Mouse (Mus musculus): ENCODE data around the gene Lyz1.
"Not testable (repeated sequence)": the region's sequence is repeated elsewhere in the genome, so short reads cannot be mapped to it uniquely, and the experiment has no call there.

The Lyz1 gene

GRCm38 (mm10) chr10:117292671-117293070, at the start of gene Lyz1:
Lyz1 (minus strand) TSS chr10:117292868.
- no peak for DNase-seq (ENCODE audit: low spot score)

GRCm38 (mm10) chr10:117342406-117342805, 49.7 kb upstream of the Lyz1 start:
- no peak for DNase-seq (ENCODE audit: low spot score)

- no peak for DNase-seq (ENCODE audit: low spot score)
These were observed 48.4 kb upstream of the Lyz1 start for GRCm38 (mm10) chr10:117341029-117341428.

DNA sequence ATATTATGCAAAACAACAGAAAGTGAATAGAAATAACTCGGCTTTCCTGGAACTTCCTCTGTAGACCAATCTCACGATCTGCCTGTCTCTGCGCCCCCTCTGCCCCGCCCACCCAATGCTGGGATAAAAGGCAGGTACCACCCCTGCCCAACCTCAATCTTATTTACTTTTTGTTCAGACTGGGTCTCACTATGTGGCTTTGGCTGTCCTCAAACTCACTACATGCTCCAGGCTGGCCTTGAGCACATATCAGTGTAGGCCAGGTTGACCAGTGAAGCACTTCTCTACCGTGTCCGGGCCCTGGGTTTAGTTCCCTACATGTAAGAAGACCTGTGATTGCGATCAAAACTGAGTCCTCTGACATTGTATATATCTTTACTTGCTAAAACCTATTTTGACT, 46.6 kb upstream of the Lyz1 start:
- no peak for DNase-seq (ENCODE audit: low spot score)

- no peak for DNase-seq (ENCODE audit: low spot score)
These were observed 45.3 kb upstream of the Lyz1 start for GRCm38 (mm10) chr10:117337946-117338345.

- DNase-seq (ENCODE audit: low spot score): no peak
These were observed 43.0 kb upstream of the Lyz1 start for GRCm38 (mm10) chr10:117335649-117336048.

DNA sequence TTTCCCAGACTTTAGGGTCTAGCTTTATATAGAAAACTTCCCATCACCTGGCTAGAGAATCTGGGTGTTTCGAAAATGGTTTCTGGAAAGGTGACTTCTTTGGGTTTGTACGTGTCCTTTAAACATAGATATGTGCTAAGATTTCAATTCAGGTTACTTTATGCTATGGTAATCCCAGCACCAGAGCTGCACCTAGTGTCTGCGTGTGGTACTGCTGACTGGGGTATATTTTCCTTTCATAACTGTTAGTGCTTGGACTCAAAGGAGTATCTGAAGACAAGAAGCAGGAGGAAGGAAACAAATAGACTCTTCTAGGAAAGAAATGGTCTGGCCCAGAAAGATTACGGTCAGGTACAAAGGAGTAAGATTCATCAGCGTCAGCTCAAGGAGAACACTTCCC, 37.9 kb upstream of the Lyz1 start:
- no peak for DNase-seq (ENCODE audit: low spot score)

GRCm38 (mm10) chr10:117323782-117324181, 31.1 kb upstream of the Lyz1 start:
- no peak for DNase-seq (ENCODE audit: low spot score)

- no peak for DNase-seq (ENCODE audit: low spot score)
These were observed 30.0 kb upstream of the Lyz1 start for GRCm38 (mm10) chr10:117322630-117323029.

DNA sequence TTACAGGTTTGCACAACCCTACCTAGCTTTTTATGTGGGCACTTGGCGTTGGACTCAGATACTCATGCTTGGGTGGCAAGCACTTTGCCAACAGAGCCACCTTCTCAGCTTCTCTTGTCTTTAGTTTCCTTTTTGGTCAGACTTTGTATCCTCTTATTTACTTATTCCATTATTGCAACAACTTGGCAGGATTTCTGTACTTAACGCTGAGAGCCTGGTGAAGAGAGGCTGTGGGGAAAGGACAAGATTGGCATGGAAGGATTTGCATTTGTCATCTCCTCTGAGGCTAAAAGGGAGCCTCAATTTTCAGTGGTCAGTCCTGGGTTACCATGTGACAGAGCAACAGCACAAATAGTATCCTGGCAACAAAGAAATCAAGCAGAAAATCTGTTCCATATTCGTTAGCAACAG, 27.9 kb upstream of the Lyz1 start:
- DNase-seq (ENCODE audit: low spot score): no peak

GRCm38 (mm10) chr10:117316391-117316790, 23.7 kb upstream of the Lyz1 start:
- no peak for DNase-seq (ENCODE audit: low spot score)

DNA sequence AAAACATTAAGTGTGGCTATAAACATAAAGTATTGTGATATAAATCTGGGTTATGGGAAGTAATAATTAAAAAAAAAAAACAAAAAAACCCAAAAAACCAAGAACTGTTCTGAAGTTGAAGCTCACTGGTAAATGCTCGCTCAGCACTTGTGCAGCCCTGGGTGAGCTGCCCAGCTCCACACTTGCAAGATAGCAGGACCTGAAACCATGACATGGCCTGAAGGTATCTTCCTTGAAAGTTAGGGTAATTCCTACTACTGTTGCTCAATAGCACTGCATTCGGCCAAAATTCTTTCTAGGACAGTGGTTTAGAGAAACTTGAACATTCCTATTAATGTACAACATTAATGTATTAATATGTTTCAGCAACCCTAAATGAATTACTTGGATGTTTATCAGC, 20.5 kb upstream of the Lyz1 start:
- DNase-seq (ENCODE audit: low spot score): no peak

DNA sequence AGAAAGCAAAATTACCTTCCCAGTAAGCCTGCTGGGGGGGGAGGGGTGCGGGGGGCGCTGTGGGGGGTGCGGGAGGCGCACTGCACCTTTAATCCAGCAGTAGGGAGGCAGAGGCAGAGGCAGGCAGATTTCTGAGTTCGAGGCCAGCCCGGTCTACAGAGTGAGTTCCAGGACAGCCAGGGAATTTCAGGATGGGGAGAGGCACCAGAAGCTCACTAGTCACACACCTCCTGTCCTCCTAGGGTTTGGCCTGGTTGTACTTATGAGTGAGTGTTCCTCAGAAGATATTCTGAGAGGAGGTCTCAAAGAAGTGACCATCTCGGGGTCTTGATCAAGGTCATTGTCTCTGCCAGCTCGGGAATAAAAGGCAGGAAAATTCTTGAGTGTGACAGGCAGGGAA, 19.5 kb upstream of the Lyz1 start:
- no peak for DNase-seq (ENCODE audit: low spot score)

GRCm38 (mm10) chr10:117304371-117304770, 11.7 kb upstream of the Lyz1 start:
- no peak for DNase-seq (ENCODE audit: low spot score)

GRCm38 (mm10) chr10:117301688-117302087, 9.0 kb upstream of the Lyz1 start:
- DNase-seq (ENCODE audit: low spot score): no peak

DNA sequence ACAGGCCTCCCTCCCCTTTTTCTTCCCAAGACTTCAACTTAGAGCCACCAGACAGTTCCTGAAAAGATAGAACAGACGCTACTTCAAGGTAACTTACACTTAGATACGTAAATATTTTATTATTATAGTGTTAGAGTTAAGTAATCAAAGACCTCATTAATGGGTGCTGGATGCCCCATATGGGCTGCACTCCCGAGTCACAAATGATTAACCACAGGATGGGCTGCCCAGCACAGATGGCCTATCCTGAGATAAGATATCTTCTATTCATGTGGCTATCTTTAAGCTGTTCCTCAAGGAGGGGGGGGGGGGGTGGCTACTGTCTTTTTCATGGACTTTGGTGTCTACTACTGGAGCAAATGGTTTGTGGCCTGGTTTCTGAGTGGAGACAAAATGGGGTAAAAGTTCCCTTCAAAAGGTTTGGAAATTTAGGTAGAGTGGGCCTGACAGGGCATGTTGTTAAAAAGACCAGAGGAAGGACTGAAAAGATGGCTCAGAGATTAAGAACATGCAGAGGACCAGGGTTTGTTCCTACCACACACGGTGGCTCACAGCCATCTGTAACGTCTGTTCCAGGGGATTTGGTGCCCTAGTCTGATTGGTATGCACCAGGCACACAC, 7.3 kb upstream of the Lyz1 start:
- no peak for DNase-seq (ENCODE audit: low spot score)

DNA sequence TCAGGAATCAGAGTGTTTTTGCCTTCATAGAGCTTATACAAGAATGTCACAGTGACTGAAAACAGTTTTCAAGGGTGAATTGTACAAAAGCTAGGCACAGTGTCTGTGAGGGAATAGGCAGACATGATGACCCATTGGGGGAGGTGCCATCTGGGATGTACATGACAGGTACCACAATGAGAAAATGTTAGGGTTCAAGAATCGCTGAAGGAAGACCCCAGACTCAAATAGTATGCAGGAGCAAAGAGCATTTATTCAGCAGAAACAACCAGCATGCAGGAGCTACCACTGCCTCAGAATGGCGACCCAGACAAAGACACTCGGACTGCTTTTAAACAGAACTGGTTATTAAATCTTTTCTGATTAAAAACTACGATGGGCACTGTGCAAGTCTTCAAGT, 6.4 kb upstream of the Lyz1 start:
- DNase-seq (ENCODE audit: low spot score): no peak

GRCm38 (mm10) chr10:117298336-117298735, 5.7 kb upstream of the Lyz1 start:
- no peak for DNase-seq (ENCODE audit: low spot score)

GRCm38 (mm10) chr10:117290936-117291335, 1.7 kb downstream of the Lyz1 start:
- DNase-seq (ENCODE audit: low spot score): not testable (repeated sequence)

- no peak for DNase-seq (ENCODE audit: low spot score)
These were observed 2.4 kb downstream of the Lyz1 start for GRCm38 (mm10) chr10:117290046-117290870.

- DNase-seq (ENCODE audit: low spot score): not testable (repeated sequence)
These were observed 3.6 kb downstream of the Lyz1 start for GRCm38 (mm10) chr10:117289034-117289505.

GRCm38 (mm10) chr10:117288197-117289033, 4.3 kb downstream of the Lyz1 start:
- no peak for DNase-seq (ENCODE audit: low spot score)
